Mouse (Mus musculus) adrenal gland, adult 18-20 months (tissue): ENCODE measurements at regions not wholly inside any gene's neighbourhood (a gene's known extent, or its start where the extent isn't known, plus 50 kb on each side); places are given as distances from the start of the nearest gene placed in this dataset.

ENCODE experiments used
- DNase-seq, 2 experiments: peaks; one replicate each; pipeline ENCODE4 v3.0.0; 2021 to 2022; ENCODE audit warnings: low spot score in 2 of 2

DNA sequence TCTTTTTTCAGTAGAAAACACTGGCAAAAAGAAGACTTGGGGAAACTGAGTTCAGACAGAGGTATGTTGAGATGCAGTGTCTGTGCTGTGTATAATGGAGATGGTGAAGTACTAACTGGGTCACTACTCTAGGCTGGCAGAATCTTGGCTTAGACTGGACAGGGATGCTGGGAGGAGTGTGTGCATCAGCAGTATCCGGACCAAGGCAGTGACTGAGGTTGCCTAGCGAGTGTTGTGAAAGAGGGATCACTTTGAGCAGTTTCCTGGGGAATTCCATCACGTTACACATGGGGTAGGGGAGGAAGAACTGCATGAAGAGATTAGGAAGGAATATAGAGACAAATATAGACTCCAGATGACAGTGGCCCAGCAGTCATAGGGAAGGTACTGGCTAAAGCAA, 87.9 kb upstream of the Itprid2 start:
- no peak for DNase-seq

DNA sequence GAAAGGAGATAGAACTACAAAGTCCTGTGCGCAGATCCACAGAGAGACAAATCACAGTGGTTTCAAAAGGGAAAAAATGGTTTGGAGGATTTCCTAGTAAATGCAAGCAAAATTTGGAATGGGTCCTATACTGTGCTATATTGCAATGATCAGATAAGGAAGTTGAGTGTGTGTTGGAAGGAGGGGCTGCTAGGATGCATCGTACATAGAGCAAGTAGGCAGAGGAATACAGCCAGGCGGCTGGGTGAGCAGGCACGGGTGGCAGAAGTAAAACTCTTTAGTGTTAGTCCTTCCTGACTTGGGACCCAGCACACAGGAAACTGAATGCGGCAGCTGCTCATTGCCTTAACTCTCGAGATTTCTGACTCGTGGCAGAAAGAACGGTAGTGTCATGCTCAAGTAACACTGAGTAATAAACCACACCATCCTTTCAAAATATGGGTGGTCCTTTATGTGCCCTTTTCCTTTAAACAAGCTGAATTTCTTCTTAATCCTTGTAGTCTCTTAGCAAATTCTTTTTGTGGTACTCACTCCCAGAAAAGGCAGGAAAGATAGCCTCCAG, 87.0 kb upstream of the Itprid2 start:
- no peak for DNase-seq

DNA sequence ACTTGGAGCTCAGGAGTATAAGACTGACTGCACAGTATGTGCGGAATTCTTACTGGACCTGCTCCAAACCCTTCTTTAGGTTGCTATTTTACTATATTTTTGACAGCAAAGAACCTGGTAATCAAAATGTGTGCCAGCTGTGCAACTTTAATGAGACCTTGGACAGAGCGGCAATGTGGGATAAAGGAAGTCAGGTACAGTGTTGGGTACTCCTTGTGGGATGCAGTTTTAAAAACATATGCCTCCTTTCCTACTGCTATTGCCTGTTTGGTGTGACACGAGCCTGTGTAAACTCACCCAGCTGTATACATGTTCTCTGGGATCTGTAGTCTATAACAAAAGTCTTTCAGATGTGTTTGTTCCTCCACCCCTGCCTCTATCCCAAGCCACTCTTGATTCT, 85.4 kb upstream of the Itprid2 start:
- DNase-seq: no peak

DNA sequence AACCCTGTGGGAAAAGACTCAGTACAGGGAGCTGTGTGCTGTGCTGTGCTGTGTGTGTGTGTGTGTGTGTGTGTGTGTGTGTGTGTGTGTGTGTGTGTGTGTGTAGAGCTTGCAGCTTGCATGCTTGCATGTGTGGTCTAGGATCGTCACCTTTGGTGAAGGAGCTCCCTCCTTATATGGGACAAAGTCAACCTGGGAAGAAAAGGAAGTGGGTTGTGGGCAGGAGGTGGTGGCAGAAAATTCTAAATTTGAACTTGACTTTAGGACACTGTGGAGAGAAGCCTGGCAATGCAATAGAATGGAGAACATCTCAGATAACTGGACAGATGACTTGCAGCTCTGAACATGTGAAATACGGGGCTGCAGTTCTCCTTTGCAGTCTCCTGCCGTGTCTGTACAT, 84.7 kb upstream of the Itprid2 start:
- DNase-seq: no peak

DNA sequence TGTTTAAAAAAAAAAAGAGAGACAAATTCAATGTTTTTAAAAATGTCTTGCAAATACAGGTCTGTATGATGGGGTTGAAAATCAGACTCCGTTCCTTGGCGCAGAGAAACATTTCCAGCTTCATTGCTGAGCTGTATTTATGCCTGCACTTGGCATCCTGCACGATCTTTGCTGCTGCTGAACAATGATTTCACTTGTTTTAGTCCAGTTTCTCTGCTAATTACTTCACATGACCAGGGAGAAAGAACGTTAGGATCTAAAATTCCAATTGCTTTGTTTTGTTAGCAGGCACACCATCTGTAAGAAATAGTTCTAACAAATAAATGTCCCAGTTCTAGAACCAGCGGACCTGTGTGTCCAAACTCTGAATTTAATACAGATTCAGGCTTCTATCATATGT, 82.7 kb upstream of the Itprid2 start:
- DNase-seq: no peak

DNA sequence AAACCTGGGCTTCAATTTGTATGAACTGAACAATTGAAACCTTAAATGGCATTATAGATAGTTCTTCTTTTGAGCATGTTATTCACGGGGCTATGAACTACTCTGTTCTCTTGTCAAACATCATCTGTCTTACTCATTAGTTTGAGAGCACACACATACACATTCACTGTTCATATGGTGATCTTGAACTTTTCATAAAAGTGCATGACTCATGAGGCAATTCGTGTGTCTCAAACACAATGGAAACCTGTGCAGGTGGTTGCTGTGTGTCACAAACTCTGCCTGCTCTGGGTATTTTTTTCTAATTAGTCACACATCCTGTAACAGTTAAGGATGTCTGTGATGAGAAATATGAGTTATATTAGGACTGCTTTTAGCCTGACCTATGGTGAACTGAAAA, 79.8 kb upstream of the Itprid2 start:
- DNase-seq: no peak

DNA sequence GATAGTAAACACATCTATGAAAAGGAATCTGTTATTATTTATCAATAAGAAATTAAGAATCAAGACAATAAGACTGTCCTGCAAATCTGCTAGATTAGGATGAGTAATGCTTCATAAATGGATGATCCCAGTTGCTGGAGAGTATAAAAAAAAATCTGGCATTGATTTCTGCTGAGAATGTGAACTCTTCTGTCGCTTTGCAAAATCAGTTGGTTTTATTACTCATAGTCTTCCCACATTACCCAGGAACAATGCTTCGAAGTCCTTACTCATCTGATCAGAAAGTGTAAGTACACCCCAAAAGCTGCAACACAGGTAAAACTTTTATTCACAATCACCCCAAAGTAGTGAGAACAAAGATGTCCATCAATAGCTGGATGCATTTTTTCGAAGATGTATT, 77.8 kb upstream of the Itprid2 start:
- DNase-seq: no peak

DNA sequence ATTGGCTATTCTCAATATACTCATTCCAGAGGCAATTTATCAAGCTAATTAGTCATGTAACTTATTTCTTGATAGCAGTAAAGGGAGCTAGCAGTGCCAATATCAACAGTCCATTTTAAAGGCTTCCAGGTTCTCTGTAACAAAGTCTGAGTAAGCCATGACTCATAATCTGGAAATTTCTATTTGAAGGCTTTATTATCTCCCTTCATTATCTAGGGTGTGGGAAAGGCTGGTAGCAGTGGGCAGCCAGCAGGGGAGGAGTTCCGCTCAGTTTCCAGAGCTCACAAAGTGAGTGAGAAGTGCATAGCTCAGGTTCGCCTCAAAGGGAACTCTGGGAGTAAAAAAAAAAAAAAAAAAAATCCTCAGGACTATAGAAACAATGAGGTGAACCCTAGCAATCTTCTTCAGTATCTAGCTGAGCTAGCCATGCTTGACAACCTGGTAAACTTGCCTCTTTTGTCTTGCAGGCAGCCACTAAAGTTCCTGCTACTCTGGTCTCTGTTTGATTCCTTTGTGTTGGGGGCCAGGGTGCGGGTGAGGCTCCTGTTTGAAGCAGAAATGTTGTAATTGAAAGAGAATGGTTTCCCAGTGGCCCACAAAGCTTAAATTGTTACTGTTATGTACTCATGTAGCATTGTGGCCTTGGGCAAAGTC, 68.7 kb upstream of the Itprid2 start:
- no peak for DNase-seq

DNA sequence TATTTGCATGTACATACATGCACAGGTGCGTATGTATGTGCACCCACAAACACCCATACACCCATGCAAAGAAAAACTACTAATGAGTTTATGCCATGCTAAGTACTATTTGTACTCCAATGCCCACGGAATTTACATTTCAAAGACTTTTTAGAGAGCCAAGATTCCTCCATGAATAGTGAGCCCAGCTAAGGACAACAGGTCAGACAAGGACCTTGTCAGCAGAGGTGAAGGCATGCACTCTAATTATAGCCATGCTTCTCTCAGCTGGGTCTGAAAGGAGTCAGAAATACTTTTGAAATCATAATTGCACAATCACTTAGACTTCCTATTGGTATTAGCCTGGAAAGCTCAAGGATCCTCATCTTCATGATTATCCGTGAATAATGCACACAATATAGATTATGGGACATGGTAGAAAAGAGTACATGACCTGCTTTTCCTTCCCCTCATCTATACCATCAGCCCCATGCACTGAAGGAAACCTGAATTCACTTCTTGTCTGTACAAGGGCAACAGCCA, 67.7 kb upstream of the Itprid2 start:
- DNase-seq: no peak

DNA sequence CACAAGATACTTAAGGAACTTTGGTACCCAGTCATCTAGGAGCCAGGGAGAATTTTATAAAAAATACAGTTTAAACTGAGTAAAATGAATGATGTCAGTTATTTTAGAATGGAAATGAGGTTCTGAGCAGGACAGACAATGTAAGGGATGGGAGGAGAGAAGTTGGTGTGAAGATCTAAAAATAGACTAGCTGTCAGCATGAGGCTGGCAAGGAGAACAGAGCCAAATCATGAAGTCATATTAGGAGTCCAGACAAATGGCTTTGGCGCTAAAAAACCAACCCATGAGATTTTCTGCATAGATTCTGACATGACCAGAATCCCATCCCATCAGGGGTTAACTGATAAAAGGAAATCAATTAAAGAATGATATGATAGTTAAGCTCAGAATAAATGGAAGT, 65.5 kb upstream of the Itprid2 start:
- DNase-seq: no peak

DNA sequence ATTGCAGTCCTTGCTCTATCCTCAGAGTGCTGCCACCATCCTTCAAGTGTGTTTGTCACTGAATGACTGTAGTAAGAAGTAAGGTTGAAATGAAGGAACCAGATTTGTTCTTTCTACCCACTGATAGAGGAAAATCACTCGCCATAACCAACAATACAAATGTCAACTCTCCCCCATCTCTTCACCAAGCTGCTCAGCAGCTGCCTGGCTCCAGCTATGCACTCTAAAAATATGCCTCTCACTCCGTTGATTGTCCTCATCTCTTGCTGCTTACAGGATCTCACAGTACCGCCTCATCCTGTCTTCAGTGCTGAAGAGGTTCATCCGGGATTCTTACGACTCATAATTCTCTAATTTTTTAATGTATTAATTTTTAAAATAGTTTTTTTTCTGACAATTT, 63.2 kb upstream of the Itprid2 start:
- DNase-seq: no peak

DNA sequence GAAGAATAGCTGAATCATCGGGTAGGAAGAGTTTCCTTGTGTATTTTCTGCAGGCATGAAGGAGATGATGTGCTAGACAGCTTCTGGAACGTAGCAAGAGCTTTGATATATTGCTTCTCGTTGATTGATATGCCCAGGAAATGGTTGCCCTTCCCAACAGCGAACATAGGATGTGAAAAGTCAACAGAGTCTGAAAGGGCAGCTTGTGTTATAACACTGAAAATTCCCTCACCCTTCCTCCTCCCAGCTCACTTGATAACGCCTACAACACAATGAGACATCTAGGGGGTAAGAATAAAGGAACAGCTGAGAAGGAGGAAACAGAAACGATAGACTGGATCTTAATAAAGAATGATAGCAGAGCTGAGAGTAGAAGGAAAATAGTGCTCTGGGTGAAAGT, 60.1 kb upstream of the Itprid2 start:
- DNase-seq: no peak

DNA sequence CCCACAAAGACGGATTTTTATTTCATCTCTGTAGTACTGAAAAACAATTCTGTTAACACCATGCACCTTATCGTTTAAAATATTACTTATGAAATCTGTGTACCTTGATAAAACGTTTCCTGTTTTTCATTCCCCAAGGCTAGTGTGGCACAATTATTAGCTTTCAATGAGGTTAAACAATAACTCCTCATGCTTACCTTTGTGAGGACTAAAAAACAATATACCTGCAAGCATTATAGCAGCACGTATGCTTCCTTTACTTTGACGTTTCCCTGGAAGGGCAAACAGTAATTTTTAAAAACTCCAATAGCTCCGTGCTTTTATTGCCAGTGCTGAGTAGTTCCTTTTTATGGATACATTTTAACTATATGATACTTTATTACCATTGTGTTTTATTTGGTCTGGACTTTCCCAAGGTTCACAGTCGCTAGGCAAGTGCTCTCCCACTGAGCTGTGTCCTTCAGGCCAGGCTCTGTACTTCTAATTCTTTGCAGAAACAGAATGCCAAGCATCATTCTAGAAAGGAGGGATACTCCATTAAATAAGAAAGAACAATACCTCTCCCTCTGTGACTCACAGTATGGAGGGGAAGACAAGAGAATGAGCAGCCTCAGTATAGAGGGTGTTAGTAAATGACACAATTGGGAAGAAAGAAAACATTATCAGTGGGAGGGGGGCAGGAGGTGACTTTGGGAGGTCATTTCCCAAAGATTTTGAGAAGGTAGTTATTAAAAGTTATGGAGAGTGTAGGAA, 50.0 kb upstream of the Itprid2 start:
- DNase-seq: no peak
